Mouse (Mus musculus): ENCODE measurements around the gene Casp2.

DNA sequence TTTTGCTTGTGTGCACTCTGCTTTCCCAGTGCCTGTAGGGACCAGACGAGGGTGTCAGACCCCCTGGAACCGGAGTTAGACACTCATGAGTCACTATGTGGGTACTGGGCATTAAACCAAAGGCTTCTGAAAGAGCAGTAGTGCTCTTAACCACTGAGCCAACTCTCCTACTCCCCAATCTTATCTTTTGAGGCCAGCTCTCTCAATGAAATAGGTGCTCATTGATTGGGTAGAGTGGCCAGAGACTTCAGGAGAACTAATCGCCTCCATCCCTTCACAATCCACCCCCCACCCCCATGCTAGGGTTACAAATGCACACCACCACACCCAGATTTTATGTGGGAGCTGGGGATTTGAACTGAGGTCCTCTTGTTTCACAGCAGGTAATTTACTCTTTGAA lies 64.0 kb downstream of the Casp2 start:
- TF ChIP-seq CTCF (conservative IDR thresholded peaks at IDR 0.05 in 1 of 2, IDR thresholded peaks at IDR 0.05 in 1 of 2; ENCODE audit: low read depth in 2 of 2, low read length in 2 of 2) (no peak), POLR2A (IDR thresholded peaks at IDR 0.05; ENCODE audit: low read depth, low read length) (no peak), MAX (IDR thresholded peaks at IDR 0.05; ENCODE audit: low read length) (no peak), USF2 (conservative IDR thresholded peaks at IDR 0.05; ENCODE audit: low read depth, low read length) (no peak), NELFE (IDR thresholded peaks at IDR 0.05; ENCODE audit: low read depth, low read length) (no peak), SIN3A (IDR thresholded peaks at IDR 0.05; ENCODE audit: low read length) (no peak)
